Mouse (Mus musculus) ES-E14 (cell line): ENCODE data around the gene Zfp831. TPM values are rescaled to one million over a fixed set of nuclear protein-coding genes. Genes with fewer than 3 reads are reported as not detected.

Experiments used
- DNase-seq: peaks from one replicate; pipeline ENCODE4 v3.0.0-alpha.2; 2013; ENCODE audit warnings: low read depth, low spot score
- H3K27ac ChIP-seq: 2 replicates; pipeline ENCODE4 v1.5.1; 2012; ENCODE audit warnings: low read depth, mild to moderate bottlenecking, low read length, moderate library complexity, mixed read lengths; ENCODE audit not compliant: poor library complexity, insufficient read depth, severe bottlenecking
- H3K36me3 ChIP-seq: 2 replicates; pipeline ENCODE4 v1.6.1; 2012; ENCODE audit warnings: mild to moderate bottlenecking, low read length, moderate library complexity, mixed read lengths; ENCODE audit not compliant: control insufficient read depth, poor library complexity, insufficient read depth, severe bottlenecking
- H3K4me1 ChIP-seq, 2 experiments: fragments of 150-350 bp in 1 of 2; sonication (generic) in 1 of 2; 2 replicates each; pipeline ENCODE4 v1.6.1; 2012; ENCODE audit warnings: low read length in 2 of 2, mild to moderate bottlenecking in 1 of 2, mixed read lengths in 1 of 2; ENCODE audit not compliant: control insufficient read depth in 2 of 2, insufficient read depth in 2 of 2, poor library complexity in 1 of 2
- H3K4me3 ChIP-seq, 2 experiments: fragments of 150-350 bp in 1 of 2; sonication (generic) in 1 of 2; 2 replicates each; pipeline ENCODE4 v1.5.1; 2012; ENCODE audit warnings: low read length in 2 of 2, low read depth in 1 of 2, mild to moderate bottlenecking in 1 of 2, mixed read lengths in 1 of 2; ENCODE audit not compliant: insufficient read depth in 1 of 2, poor library complexity in 1 of 2, severe bottlenecking in 1 of 2
- H3K9ac ChIP-seq: 2 replicates; pipeline ENCODE4 v1.6.1; 2012; ENCODE audit warnings: low read depth, mild to moderate bottlenecking, low read length, mixed read lengths; ENCODE audit not compliant: poor library complexity, insufficient read depth, severe bottlenecking
- H3K9me3 ChIP-seq: fragments of 150-350 bp; sonication (generic); 2 replicates; pipeline ENCODE4 v1.6.1; 2012; ENCODE audit warnings: low read depth, mild to moderate bottlenecking, low read length; ENCODE audit not compliant: control insufficient read depth, insufficient read depth
- CHD2 ChIP-seq: IDR thresholded peaks from 2 replicates; pipeline ENCODE4 v1.6.1; 2014; ENCODE audit warnings: mild to moderate bottlenecking, low read depth, low read length, inconsistent platforms
- HCFC1 ChIP-seq: IDR thresholded peaks from 2 replicates; pipeline ENCODE4 v1.6.1; 2012; ENCODE audit warnings: low read length, inconsistent platforms, borderline replicate concordance; ENCODE audit not compliant: insufficient read depth
- MAFK ChIP-seq: IDR thresholded peaks from 2 replicates; pipeline ENCODE4 v1.6.1; 2014; ENCODE audit warnings: mild to moderate bottlenecking, low read depth, low read length, inconsistent platforms; ENCODE audit not compliant: insufficient read depth
- ZC3H11A ChIP-seq: IDR thresholded peaks from 2 replicates; pipeline ENCODE4 v1.6.1; 2012; ENCODE audit warnings: low read depth, mild to moderate bottlenecking, inconsistent platforms, low read length, borderline replicate concordance
- ZNF384 ChIP-seq: IDR thresholded peaks from 2 replicates; pipeline ENCODE4 v1.6.1; 2012; ENCODE audit warnings: low read depth, low read length, inconsistent platforms
- in situ Hi-C, 2 experiments: fragments of 600-800 bp; cut with MboI; formaldehyde crosslinking; loops; one replicate each; pipeline ENCODE4 v1.15.1; 2025; ENCODE audit warnings: low sequenced_read_pairs in 2 of 2, inconsistent platforms in 1 of 2; ENCODE audit not compliant: unreplicated experiment in 2 of 2
- total RNA-seq: library from RNA; depleted of rRNA; stranded (reverse); fragments of 300-350 nt; gene quantifications from 2 replicates; pipeline ENCODE4 v1.2.3, GENCODE M21; 2012

Gene Zfp831
- total RNA-seq, 1 experiment, result not detected

- H3K27ac ChIP-seq, result no peak overlapping the region
- H3K36me3 ChIP-seq, result no peaks in the 10 kb centered on the region
- no peak for DNase-seq
- in situ Hi-C loops, result no loop called here
- no peak for TF ChIP-seq MAFK
- no peaks in the 10 kb centered on the region for H3K9me3 ChIP-seq
- no peak overlapping the region; a peak in 1 of 4 replicates for H3K4me3 ChIP-seq
- H3K9ac ChIP-seq, result no peak overlapping the region
- peaks cover 0 to 1% of the 10 kb centered on the region in 2 experiments; a peak in 1 of 4 replicates for H3K4me1 ChIP-seq
Observed at GRCm38 (mm10) chr2:174599071-174599635, 44.2 kb upstream of the Zfp831 start.

DNA sequence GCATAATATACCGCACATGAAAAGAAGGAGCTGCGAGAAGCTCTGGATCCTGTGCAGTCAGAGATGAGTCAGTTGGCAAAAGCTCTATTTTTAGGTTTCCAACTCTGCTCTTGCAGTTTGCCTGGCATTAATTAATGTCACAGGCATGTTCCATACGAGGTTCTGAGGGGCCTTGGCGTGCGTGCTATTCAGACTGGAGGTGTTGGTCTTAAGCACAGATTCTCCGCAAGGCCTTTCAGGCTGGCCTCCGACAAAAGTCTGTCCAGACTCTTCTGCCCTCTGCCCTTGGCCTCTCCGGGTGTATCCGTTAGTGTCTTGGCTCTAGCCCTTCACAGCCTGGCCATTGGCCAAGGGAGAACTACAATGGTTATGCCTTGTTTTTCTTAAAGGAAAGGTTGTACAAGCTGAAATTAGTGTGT is 43.5 kb upstream of the Zfp831 start:
- peaks cover 0 to 1% of the 10 kb centered on the region in 2 experiments; a peak in 1 of 4 replicates for H3K4me1 ChIP-seq
- H3K9ac ChIP-seq, result no peak overlapping the region
- in situ Hi-C loops, result no loop called here
- no peak overlapping the region for H3K27ac ChIP-seq
- TF ChIP-seq MAFK (no peak), CHD2 (no peak), HCFC1 (no peak), ZC3H11A (no peak), ZNF384 (no peak)
- no peak for DNase-seq
- no peaks in the 10 kb centered on the region for H3K9me3 ChIP-seq
- H3K36me3 ChIP-seq, result no peaks in the 10 kb centered on the region
- H3K4me3 ChIP-seq, result no peak overlapping the region

- TF ChIP-seq MAFK (no peak), CHD2 (no peak), ZC3H11A (no peak), HCFC1 (no peak), ZNF384 (no peak)
- H3K27ac ChIP-seq, result no peak overlapping the region
- H3K4me3 ChIP-seq, result no peak overlapping the region
Observed at GRCm38 (mm10) chr2:174601938-174602685, 41.2 kb upstream of the Zfp831 start.

GRCm38 (mm10) chr2:174603321-174603720 is 40.0 kb upstream of the Zfp831 start:
- no peak for TF ChIP-seq HCFC1
- no peak for TF ChIP-seq CHD2
- TF ChIP-seq ZNF384, result no peak
- TF ChIP-seq ZC3H11A, result no peak
- TF ChIP-seq MAFK, result no peak
- Histone ChIP-seq H3K4me3 (no peak overlapping the region), H3K36me3 (no peaks in the 10 kb centered on the region), H3K27ac (no peak overlapping the region), H3K9me3 (no peaks in the 10 kb centered on the region), H3K9ac (no peak overlapping the region), H3K4me1 (peaks cover 0 to 1% of the 10 kb centered on the region in 2 experiments; a peak in 1 of 4 replicates)
- DNase-seq, result no peak
- in situ Hi-C loops, result no loop called here

More at GRCm38 (mm10) chr2:174601938-174602685, 41.2 kb upstream of the Zfp831 start:
- no peaks in the 10 kb centered on the region for H3K36me3 ChIP-seq
- no peak for DNase-seq
- no peak overlapping the region for H3K9ac ChIP-seq
- peaks cover 0 to 1% of the 10 kb centered on the region in 2 experiments; a peak in 1 of 4 replicates for H3K4me1 ChIP-seq
- in situ Hi-C loops, result no loop called here
- H3K9me3 ChIP-seq, result no peaks in the 10 kb centered on the region

DNA sequence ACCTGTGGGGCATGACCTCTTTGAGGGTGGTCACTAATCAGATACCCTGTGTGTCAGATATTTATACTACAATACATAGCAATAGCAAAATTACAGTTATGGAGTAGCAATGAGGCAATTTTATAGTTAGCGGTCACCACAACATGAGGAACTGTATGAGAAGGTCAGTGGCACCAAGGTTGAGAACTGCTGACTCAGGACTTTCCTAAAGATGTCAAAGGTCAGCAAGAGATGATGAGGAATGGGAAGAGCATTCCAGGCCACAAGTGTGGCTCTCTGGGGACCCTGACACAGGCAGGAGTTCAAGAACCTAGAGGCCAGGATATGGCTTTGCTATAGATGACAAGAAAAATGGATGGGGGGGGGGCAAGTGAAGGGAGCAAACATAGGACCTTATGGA is 38.3 kb upstream of the Zfp831 start:
- in situ Hi-C loops, result no loop called here
- no peak overlapping the region for H3K27ac ChIP-seq
- DNase-seq, result no peak
- TF ChIP-seq MAFK, result peak; percentile 81
- no peak for TF ChIP-seq CHD2
- no peak overlapping the region for H3K9ac ChIP-seq
- H3K4me3 ChIP-seq, result no peak overlapping the region
- no peaks in the 10 kb centered on the region for H3K4me1 ChIP-seq
- no peaks in the 10 kb centered on the region for H3K9me3 ChIP-seq
- H3K36me3 ChIP-seq, result no peaks in the 10 kb centered on the region
